Mouse (Mus musculus): ENCODE data around the gene P2ry6. TPM values are rescaled to one million over a fixed set of nuclear protein-coding genes. Genes with fewer than 3 reads are reported as not detected.
A peak's percentile ranks its signal among the peaks of the same experiment; 100 is the strongest.

The P2ry6 gene
- polyA plus RNA-seq, 1 experiment: 27.8 TPM

DNA sequence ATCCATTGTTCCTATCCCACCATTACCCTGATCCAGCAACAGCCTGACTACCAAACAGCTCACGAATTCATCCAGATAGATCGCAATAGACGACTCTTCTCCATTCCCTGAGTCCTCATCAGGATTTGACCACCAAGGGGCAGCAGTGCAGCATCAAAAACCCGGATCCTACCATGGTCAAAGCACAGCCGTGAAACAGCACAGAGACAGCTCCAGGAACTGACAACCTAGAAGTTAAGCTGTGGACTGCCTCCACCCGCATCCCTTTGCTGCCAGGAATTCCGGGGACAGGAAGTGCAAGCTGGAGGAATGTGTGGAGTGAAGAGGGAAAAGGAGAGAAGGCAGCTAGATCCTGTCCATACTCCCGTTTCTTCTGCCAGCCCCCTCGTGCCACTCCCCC, 13.6 kb upstream of the P2ry6 start:
- H3K4me3 ChIP-seq (ENCODE audit: low read depth, low read length): no peak overlapping the region

DNA sequence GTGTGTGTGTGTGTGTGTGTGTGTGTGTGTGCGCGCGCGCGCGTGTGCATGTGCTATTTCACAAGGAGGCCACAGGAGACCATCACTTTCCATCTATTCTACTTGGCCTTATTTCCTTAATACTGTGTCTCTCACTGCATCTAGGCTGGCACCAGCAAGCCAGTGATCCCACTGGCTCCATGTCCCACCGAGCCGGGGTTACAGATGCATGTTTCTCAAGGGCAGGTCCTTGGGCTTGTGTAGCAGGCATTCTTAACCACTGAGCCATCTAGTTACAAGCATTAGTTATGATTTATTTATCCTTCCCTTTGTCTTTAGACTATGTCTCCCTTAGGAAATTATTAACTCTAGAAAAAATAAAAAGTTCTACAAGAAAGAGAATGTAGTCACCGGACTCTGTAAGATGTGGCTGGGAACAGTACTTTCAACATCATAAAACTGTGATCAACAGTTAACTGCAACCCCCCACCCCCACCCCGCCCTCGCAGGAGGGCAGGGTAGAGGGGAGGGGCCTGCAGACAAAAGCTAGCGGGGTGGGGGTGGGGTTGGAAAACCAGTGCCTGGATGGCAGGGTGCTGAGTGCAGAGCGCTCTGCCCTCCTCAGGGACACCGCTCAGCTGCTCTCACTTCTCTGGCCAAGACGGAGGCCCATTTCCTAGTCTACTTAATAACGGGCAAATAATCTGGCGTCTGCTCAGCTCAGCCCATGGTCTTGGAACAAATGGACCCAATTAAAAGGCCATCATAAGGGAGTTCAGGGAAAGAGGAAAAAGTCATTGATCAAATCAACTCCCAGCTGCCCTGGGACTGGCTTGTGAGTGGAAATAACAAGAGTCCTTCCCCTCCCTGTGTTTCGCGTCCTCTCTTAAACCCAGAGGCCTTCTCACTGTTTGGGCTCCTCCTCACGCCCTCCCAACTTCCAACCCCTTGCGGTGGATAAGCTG, 10.3 kb upstream of the P2ry6 start:
- Histone ChIP-seq H3K36me3 (ENCODE audit: control insufficient read depth, insufficient read depth, low read length) (no peaks in the 10 kb centered on the region), H3K27me3 (ENCODE audit: control insufficient read depth, insufficient read depth, low read length) (no peaks in the 10 kb centered on the region), H3K4me1 (ENCODE audit: control insufficient read depth, insufficient read depth, insufficient read length, low read length) (peaks cover 14% of the 10 kb centered on the region), H3K4me3 (ENCODE audit: low read depth, low read length) (no peak overlapping the region), H3K27ac (ENCODE audit: insufficient read depth, low read depth, low read length) (peak overlapping the region; percentile 75)
- TF ChIP-seq CTCF (IDR thresholded peaks at IDR 0.05; ENCODE audit: extremely low read depth, insufficient read length, insufficient replicate concordance, low read depth, low read length): no peak
- TF ChIP-seq POLR2A (IDR thresholded peaks at IDR 0.05; ENCODE audit: low read depth, low read length): no peak; the same call in 1 of the 2 replicates
- 29% methylated on average over 21 of the region's 21 CpGs for WGBS

More for the DNA sequence above, 13.6 kb upstream of the P2ry6 start:
- H3K27me3 ChIP-seq (ENCODE audit: control insufficient read depth, insufficient read depth, low read length): no peaks in the 10 kb centered on the region
- no peak overlapping the region for H3K27ac ChIP-seq (ENCODE audit: insufficient read depth, low read depth, low read length)
- peaks cover 12% of the 10 kb centered on the region for H3K4me1 ChIP-seq (ENCODE audit: control insufficient read depth, insufficient read depth, insufficient read length, low read length)
- WGBS: 29% methylated on average over 9 of the region's 9 CpGs
- H3K36me3 ChIP-seq (ENCODE audit: control insufficient read depth, insufficient read depth, low read length): no peaks in the 10 kb centered on the region
- TF ChIP-seq CTCF (IDR thresholded peaks at IDR 0.05; ENCODE audit: extremely low read depth, insufficient read length, insufficient replicate concordance, low read depth, low read length) (peak; percentile 62; the same call in 1 of the 2 replicates), POLR2A (IDR thresholded peaks at IDR 0.05; ENCODE audit: low read depth, low read length) (no peak)

DNA sequence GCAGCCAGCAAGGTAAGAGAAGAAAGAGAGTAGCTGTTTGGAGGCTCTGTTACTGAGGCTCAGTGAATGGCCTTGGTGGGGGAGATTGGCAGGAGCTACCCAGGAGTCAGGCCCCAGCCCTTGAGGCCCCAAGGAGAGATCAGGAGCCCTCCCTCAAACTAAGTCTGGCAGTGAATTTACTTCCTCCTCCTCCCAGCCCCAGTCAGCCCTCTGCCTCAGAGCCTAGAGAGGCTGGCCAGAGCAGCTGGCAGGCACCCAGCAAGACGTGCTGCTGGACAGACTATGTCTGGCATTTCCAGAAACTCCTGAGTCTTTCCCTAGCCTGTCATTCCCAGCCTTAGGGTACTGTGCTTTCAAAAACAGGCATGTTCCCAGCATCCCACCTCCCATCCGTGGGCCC, 4.7 kb upstream of the P2ry6 start:
- no peak overlapping the region for H3K4me3 ChIP-seq (ENCODE audit: low read depth, low read length)
- H3K4me1 ChIP-seq (ENCODE audit: control insufficient read depth, insufficient read depth, insufficient read length, low read length): peaks cover 15% of the 10 kb centered on the region
- no peaks in the 10 kb centered on the region for H3K36me3 ChIP-seq (ENCODE audit: control insufficient read depth, insufficient read depth, low read length)
- TF ChIP-seq POLR2A (IDR thresholded peaks at IDR 0.05; ENCODE audit: low read depth, low read length) (no peak), CTCF (IDR thresholded peaks at IDR 0.05; ENCODE audit: extremely low read depth, insufficient read length, insufficient replicate concordance, low read depth, low read length) (no peak)
- no peaks in the 10 kb centered on the region for H3K27me3 ChIP-seq (ENCODE audit: control insufficient read depth, insufficient read depth, low read length)
- no peak overlapping the region for H3K27ac ChIP-seq (ENCODE audit: insufficient read depth, low read depth, low read length)
- 22% methylated on average over 2 of the region's 2 CpGs for WGBS

DNA sequence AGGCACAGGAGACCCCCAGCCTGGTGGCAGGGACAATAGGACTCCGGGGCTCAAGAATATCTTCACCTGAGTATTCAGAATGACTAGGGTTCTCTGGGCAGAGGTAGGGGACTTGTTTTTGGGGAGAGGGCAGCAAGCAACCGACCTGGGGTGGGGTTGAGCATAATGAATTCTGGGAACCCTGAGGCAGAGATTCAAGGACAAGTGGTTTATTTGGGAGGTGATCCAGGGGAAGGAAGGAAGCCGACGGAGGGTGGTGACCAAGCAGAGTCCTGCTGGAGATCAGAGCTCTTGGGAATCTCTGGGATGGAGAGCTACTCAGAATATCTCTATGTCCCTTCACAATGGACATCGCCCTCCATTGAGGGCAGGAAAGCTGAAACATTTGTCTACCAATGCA, 3.7 kb upstream of the P2ry6 start:
- Histone ChIP-seq H3K4me3 (ENCODE audit: low read depth, low read length) (no peak overlapping the region), H3K27ac (ENCODE audit: insufficient read depth, low read depth, low read length) (no peak overlapping the region), H3K27me3 (ENCODE audit: control insufficient read depth, insufficient read depth, low read length) (no peaks in the 10 kb centered on the region), H3K4me1 (ENCODE audit: control insufficient read depth, insufficient read depth, insufficient read length, low read length) (peaks cover 20% of the 10 kb centered on the region), H3K36me3 (ENCODE audit: control insufficient read depth, insufficient read depth, low read length) (no peaks in the 10 kb centered on the region)
- TF ChIP-seq CTCF (IDR thresholded peaks at IDR 0.05; ENCODE audit: extremely low read depth, insufficient read length, insufficient replicate concordance, low read depth, low read length): no peak
- TF ChIP-seq POLR2A (IDR thresholded peaks at IDR 0.05; ENCODE audit: low read depth, low read length): no peak
- WGBS: 83% methylated on average over 5 of the region's 5 CpGs

DNA sequence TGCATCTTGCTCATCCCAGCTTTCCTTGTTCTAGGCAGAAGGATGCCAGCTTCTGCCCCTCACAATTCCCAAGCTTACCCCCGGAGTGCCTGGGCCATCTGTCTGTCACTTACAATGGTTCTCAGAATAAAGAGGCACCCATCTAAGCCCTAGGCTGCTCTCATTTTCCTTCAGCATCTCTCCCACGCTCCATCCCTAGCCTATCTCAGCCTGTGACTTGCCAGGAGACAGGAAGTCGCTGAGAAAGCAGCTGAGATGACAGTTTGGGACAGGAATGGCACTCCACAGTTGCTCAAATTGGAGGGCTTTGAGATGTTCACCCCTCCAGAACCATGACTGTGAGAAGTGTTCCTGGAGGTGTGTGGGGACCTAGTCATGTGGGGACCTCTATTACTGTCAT, 1.6 kb downstream of the P2ry6 start:
- Histone ChIP-seq H3K27me3 (ENCODE audit: control insufficient read depth, insufficient read depth, low read length) (no peaks in the 10 kb centered on the region), H3K36me3 (ENCODE audit: control insufficient read depth, insufficient read depth, low read length) (no peaks in the 10 kb centered on the region), H3K27ac (ENCODE audit: insufficient read depth, low read depth, low read length) (no peak overlapping the region), H3K4me3 (ENCODE audit: low read depth, low read length) (no peak overlapping the region), H3K4me1 (ENCODE audit: control insufficient read depth, insufficient read depth, insufficient read length, low read length) (peaks cover 16% of the 10 kb centered on the region)
- TF ChIP-seq CTCF (IDR thresholded peaks at IDR 0.05; ENCODE audit: extremely low read depth, insufficient read length, insufficient replicate concordance, low read depth, low read length) (no peak), POLR2A (IDR thresholded peaks at IDR 0.05; ENCODE audit: low read depth, low read length) (no peak)
- 68% methylated on average over 3 of the region's 3 CpGs for WGBS

DNA sequence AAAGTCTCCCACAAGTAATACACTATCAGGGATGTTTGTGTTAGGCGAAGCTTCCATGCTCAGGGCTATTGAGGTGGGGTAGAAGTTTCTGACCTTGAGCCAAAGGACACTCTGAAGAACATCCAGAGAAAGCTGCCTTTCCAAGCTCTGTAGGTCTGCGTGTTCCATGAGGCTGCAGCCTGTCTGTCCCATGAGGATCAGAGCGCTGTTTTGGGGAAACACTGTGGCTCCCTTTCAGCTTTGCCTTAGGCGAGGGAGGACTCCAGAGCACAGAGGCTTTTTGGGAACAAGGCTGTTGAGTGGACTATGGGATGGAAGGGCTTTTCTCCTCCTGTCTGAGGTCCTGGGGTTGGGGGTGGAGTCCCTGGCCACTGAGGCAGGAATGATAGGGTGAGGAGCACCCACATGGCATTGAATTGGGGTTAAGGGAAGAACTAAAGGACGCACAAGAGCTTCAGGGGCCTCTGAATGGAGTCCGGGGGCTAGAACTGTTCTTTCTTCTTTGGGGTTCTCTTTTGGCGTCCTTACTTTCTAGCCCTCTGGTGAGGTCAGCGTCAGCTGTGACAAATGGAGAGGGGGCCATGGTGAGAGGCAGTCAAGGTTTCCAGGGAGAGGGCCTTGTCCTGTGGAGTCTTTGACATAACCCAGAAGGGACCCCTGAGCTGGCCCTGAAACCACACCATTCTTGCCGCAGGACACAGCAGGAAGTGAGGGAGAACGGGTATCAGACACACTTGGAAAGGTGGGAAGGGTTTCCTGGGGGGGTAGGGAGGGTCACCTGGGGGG, 5.4 kb downstream of the P2ry6 start:
- no peak for TF ChIP-seq POLR2A (IDR thresholded peaks at IDR 0.05; ENCODE audit: low read depth, low read length)
- no peak for TF ChIP-seq CTCF (IDR thresholded peaks at IDR 0.05; ENCODE audit: extremely low read depth, insufficient read length, insufficient replicate concordance, low read depth, low read length)
- H3K4me1 ChIP-seq (ENCODE audit: control insufficient read depth, insufficient read depth, insufficient read length, low read length): peaks cover 10% of the 10 kb centered on the region
- 82% methylated on average over 10 of the region's 10 CpGs for WGBS
- H3K27me3 ChIP-seq (ENCODE audit: control insufficient read depth, insufficient read depth, low read length): no peaks in the 10 kb centered on the region
- H3K27ac ChIP-seq (ENCODE audit: insufficient read depth, low read depth, low read length): no peak overlapping the region
- no peaks in the 10 kb centered on the region for H3K36me3 ChIP-seq (ENCODE audit: control insufficient read depth, insufficient read depth, low read length)
- H3K4me3 ChIP-seq (ENCODE audit: low read depth, low read length): no peak overlapping the region

DNA sequence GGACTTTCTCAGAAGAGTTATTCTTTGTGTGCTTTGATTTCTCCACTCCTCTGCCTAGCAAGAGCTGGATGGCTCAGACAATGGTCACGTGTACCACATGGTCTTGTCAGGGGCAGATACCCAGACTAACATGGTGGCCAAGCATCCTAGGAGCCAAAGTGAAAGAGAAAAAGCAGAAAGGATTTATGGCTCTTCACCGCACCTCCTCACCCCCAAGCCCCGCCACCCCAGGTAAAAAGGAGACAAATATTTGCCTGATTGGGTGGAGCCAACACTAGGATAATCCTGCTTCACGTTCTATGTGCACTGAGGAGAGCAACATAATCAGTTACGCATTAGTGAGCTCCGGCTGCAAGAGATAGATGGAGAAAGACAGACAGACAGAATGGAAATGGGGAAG, 6.1 kb downstream of the P2ry6 start:
- H3K27me3 ChIP-seq (ENCODE audit: control insufficient read depth, insufficient read depth, low read length): no peaks in the 10 kb centered on the region
- TF ChIP-seq CTCF (IDR thresholded peaks at IDR 0.05; ENCODE audit: extremely low read depth, insufficient read length, insufficient replicate concordance, low read depth, low read length) (no peak), POLR2A (IDR thresholded peaks at IDR 0.05; ENCODE audit: low read depth, low read length) (no peak)
- peaks cover 8% of the 10 kb centered on the region for H3K4me1 ChIP-seq (ENCODE audit: control insufficient read depth, insufficient read depth, insufficient read length, low read length)
- 31% methylated on average over 6 of the region's 6 CpGs for WGBS
- no peaks in the 10 kb centered on the region for H3K36me3 ChIP-seq (ENCODE audit: control insufficient read depth, insufficient read depth, low read length)
- H3K27ac ChIP-seq (ENCODE audit: insufficient read depth, low read depth, low read length): no peak overlapping the region
- no peak overlapping the region for H3K4me3 ChIP-seq (ENCODE audit: low read depth, low read length)

Data from small intestine, adult 2 months (tissue).